30 mouse cellular contexts compared by ENCODE assay signal in genomic region chr3:132706977-132707376, GRCm38 (mm10). TPM values are rescaled to one million over a fixed set of nuclear protein-coding genes. Genes with fewer than 3 reads are reported as not detected.
DNase-seq lines count a peak whose midpoint lies in the region; ATAC-seq and TF ChIP-seq lines count a peak whose summit lies in the region.
"Had no signal": no experiment of that assay in that cellular context is flagged by ENCODE, and none has a peak within 500 bp of the region (broad histone marks: within the 10 kb centered on the region; RNA-seq: fewer than 3 reads in every experiment).

No protein-coding gene starts in this region.

- DNase-seq in liver (peak; percentile 7), MEL (ENCODE audit: low read depth, low spot score) (peak; percentile 28)
- DNase-seq in liver, embryonic 11.5 days (ENCODE audit: low spot score): no peak
- no peak for DNase-seq in liver, postnatal 0 days
- DNase-seq in neural tube, embryonic 10.5 days (ENCODE audit: extremely low spot score, low spot score): no peak
- DNase-seq in B cell, adult 2 months: no peak
- DNase-seq: adrenal gland, adult 2 months; cerebellum, adult 2 months; cerebellum, postnatal 14 days; heart, adult 2 months; heart, postnatal 10 days; kidney, adult 2 months; layer of hippocampus, postnatal 36 days; left cerebral cortex, postnatal 4 days; lung, postnatal 4 days; right cerebral cortex, postnatal 14 days had no signal

- H3K36me3 ChIP-seq in liver, embryonic 11.5 days (ENCODE audit: control insufficient read depth, insufficient read depth, low read length): peaks cover 2% of the 10 kb centered on the region; the same call in 1 of the 2 replicates
- H3K36me3 ChIP-seq in E14TG2a.4 (ENCODE audit: insufficient read depth, low read length) (no peaks in the 10 kb centered on the region), MEL (ENCODE audit: control insufficient read depth in 1 of 2, insufficient read depth in 2 of 2, low read length in 2 of 2) (peaks cover 0 to 4% of the 10 kb centered on the region in 2 experiments; a peak in 2 of 4 replicates)
- H3K36me3 ChIP-seq in liver, postnatal 0 days (replicated peaks; ENCODE audit: insufficient read depth, low read length): no peaks in the 10 kb centered on the region
- H3K36me3 ChIP-seq: forebrain, embryonic 12.5 days had no signal

- H3K79me2 ChIP-seq in MEL (ENCODE audit: control insufficient read depth, insufficient read depth, low read length, poor library complexity): no peaks in the 10 kb centered on the region

- no peak overlapping the region for H3K27ac ChIP-seq in liver, embryonic 11.5 days (ENCODE audit: low read depth, low read length)
- no peak overlapping the region for H3K27ac ChIP-seq in MEL (ENCODE audit: control insufficient read depth, low read depth, low read length)
- no peak overlapping the region for H3K27ac ChIP-seq in liver, postnatal 0 days (ENCODE audit: low read depth)
- H3K27ac ChIP-seq: embryonic facial prominence, embryonic 10.5 days; embryonic facial prominence, embryonic 15.5 days; forebrain, embryonic 12.5 days; heart, adult 2 months; heart, embryonic 13.5 days; hindbrain, embryonic 10.5 days; hindbrain, embryonic 15.5 days; midbrain, embryonic 12.5 days; neural tube, embryonic 13.5 days had no signal

- H3K4me2 ChIP-seq in liver, embryonic 11.5 days: no peak overlapping the region
- no peak overlapping the region for H3K4me2 ChIP-seq in liver, postnatal 0 days (ENCODE audit: low read depth, low read length)
- H3K4me2 ChIP-seq: embryonic facial prominence, embryonic 15.5 days; forebrain, embryonic 12.5 days; heart, embryonic 13.5 days; hindbrain, embryonic 15.5 days; midbrain, embryonic 12.5 days; neural tube, embryonic 13.5 days had no signal

- TF ChIP-seq RAD21 in MEL (IDR thresholded peaks at IDR 0.05; ENCODE audit: low read depth, low read length): peak; percentile 21

- TF ChIP-seq CTCF in E14TG2a.4 (conservative IDR thresholded peaks at IDR 0.05; ENCODE audit: low read length): peak; percentile 58
- peak in 2 of 3 experiments; percentile 32 to 44; a peak in 4 of 6 replicates for TF ChIP-seq CTCF in MEL (IDR thresholded peaks at IDR 0.05 in 2 of 3, conservative IDR thresholded peaks at IDR 0.05 in 1 of 3; ENCODE audit: control insufficient read depth in 1 of 3, insufficient read depth in 1 of 3, low read depth in 2 of 3, low read length in 3 of 3, poor library complexity in 1 of 3, severe bottlenecking in 1 of 3)
- TF ChIP-seq CTCF in liver, postnatal 0 days (IDR thresholded peaks at IDR 0.05; ENCODE audit: low read depth): 0 out of 2 replicates have a peak, but pooled peaks have one; percentile 11

- no peaks in the 10 kb centered on the region for H3K4me1 ChIP-seq in liver, embryonic 11.5 days (replicated peaks; ENCODE audit: control insufficient read depth, insufficient read depth, low read length)
- no peaks in the 10 kb centered on the region for H3K4me1 ChIP-seq in E14TG2a.4 (replicated peaks; ENCODE audit: low read depth, low read length)
- no peaks in the 10 kb centered on the region for H3K4me1 ChIP-seq in MEL (ENCODE audit: control insufficient read depth in 1 of 2, insufficient read depth in 2 of 2, low read length in 2 of 2)
- H3K4me1 ChIP-seq in liver, postnatal 0 days (ENCODE audit: insufficient read depth): no peaks in the 10 kb centered on the region
- H3K4me1 ChIP-seq: embryonic facial prominence, embryonic 10.5 days; embryonic facial prominence, embryonic 15.5 days; forebrain, embryonic 12.5 days; heart, embryonic 13.5 days; hindbrain, embryonic 10.5 days; hindbrain, embryonic 15.5 days; megakaryocyte, embryonic 14.5 days; midbrain, embryonic 12.5 days; neural tube, embryonic 13.5 days had no signal

- H3K27me3 ChIP-seq in liver, embryonic 11.5 days (replicated peaks; ENCODE audit: control insufficient read depth, insufficient read depth, low read length): no peaks in the 10 kb centered on the region
- no peaks in the 10 kb centered on the region for H3K27me3 ChIP-seq in E14TG2a.4 (ENCODE audit: insufficient read depth, low read length)
- H3K27me3 ChIP-seq in MEL (ENCODE audit: control insufficient read depth in 1 of 2, insufficient read depth in 2 of 2, low read length in 2 of 2): no peaks in the 10 kb centered on the region
- H3K27me3 ChIP-seq in liver, postnatal 0 days (ENCODE audit: insufficient read depth, low read length): no peaks in the 10 kb centered on the region
- H3K27me3 ChIP-seq: embryonic facial prominence, embryonic 15.5 days; forebrain, embryonic 12.5 days; heart, embryonic 13.5 days; hindbrain, embryonic 15.5 days; megakaryocyte, embryonic 14.5 days; midbrain, embryonic 12.5 days; neural tube, embryonic 13.5 days had no signal

- WGBS in liver, embryonic 11.5 days: 81% methylated on average over 4 of the region's 4 CpGs
- WGBS in liver, postnatal 0 days (ENCODE audit: insufficient replicate concordance): 85% methylated on average over 4 of the region's 4 CpGs

- no peak overlapping the region for H3K4me3 ChIP-seq in liver, embryonic 11.5 days (ENCODE audit: low read depth, low read length)
- H3K4me3 ChIP-seq in E14TG2a.4 (replicated peaks; ENCODE audit: low read length): no peak overlapping the region
- no peak overlapping the region for H3K4me3 ChIP-seq in MEL (ENCODE audit: control insufficient read depth in 1 of 2, insufficient read depth in 1 of 2, low read depth in 2 of 2, low read length in 2 of 2)
- no peak overlapping the region for H3K4me3 ChIP-seq in liver, postnatal 0 days (ENCODE audit: low read depth, low read length)
- H3K4me3 ChIP-seq: embryonic facial prominence, embryonic 10.5 days; embryonic facial prominence, embryonic 15.5 days; forebrain, embryonic 12.5 days; heart, adult 2 months; heart, embryonic 13.5 days; hindbrain, embryonic 10.5 days; hindbrain, embryonic 15.5 days; megakaryocyte, embryonic 14.5 days; midbrain, embryonic 12.5 days; myocyte; neural tube, embryonic 13.5 days had no signal

- no peak overlapping the region for H3K9ac ChIP-seq in liver, embryonic 11.5 days (ENCODE audit: low read depth, low read length)
- no peak overlapping the region for H3K9ac ChIP-seq in MEL (ENCODE audit: control insufficient read depth, low read depth, low read length, poor library complexity, severe bottlenecking)
- H3K9ac ChIP-seq in liver, postnatal 0 days (replicated peaks): no peak overlapping the region
- H3K9ac ChIP-seq: embryonic facial prominence, embryonic 15.5 days; forebrain, embryonic 12.5 days; heart, embryonic 13.5 days; hindbrain, embryonic 15.5 days; midbrain, embryonic 12.5 days; neural tube, embryonic 13.5 days had no signal

- no peak for TF ChIP-seq EP300 in MEL (IDR thresholded peaks at IDR 0.05; ENCODE audit: low read depth in 1 of 2, low read length in 2 of 2)
- TF ChIP-seq EP300 in liver, postnatal 0 days (IDR thresholded peaks at IDR 0.05; ENCODE audit: low read depth): no peak

- no peaks in the 10 kb centered on the region for H3K9me3 ChIP-seq in liver, embryonic 11.5 days (ENCODE audit: control insufficient read depth, low read length)
- H3K9me3 ChIP-seq in E14TG2a.4 (ENCODE audit: low read length) (no peaks in the 10 kb centered on the region), MEL (replicated peaks; ENCODE audit: insufficient read depth, low read length) (no peaks in the 10 kb centered on the region)
- H3K9me3 ChIP-seq in liver, postnatal 0 days (ENCODE audit: low read length): no peaks in the 10 kb centered on the region
- H3K9me3 ChIP-seq: embryonic facial prominence, embryonic 10.5 days; embryonic facial prominence, embryonic 15.5 days; forebrain, embryonic 12.5 days; heart, embryonic 13.5 days; hindbrain, embryonic 10.5 days; hindbrain, embryonic 15.5 days; megakaryocyte, embryonic 14.5 days; midbrain, embryonic 12.5 days; neural tube, embryonic 13.5 days had no signal

- TF ChIP-seq POLR2A in MEL (IDR thresholded peaks at IDR 0.05; ENCODE audit: control insufficient read depth in 1 of 2, insufficient read depth in 1 of 2, low read depth in 1 of 2, low read length in 2 of 2, poor library complexity in 1 of 2): no peak

- no peak for ATAC-seq in liver, embryonic 11.5 days (replicated peaks; ENCODE audit: low FRiP score)
- no peak for ATAC-seq in liver, postnatal 0 days
- ATAC-seq: activated CD4-positive, CD25-positive, alpha-beta regulatory T cell, adult 4 months; inflammation-experienced regulatory T-cells, adult 6 months; lung, postnatal 0 days had no signal

TF ChIP-seq in MEL, 35 proteins besides CTCF, POLR2A, EP300 and RAD21 (continues in another document):
- TF ChIP-seq NRF1 (IDR thresholded peaks at IDR 0.05; ENCODE audit: insufficient read depth, low read depth, low read length, poor library complexity, severe bottlenecking) (no peak), SIN3A (IDR thresholded peaks at IDR 0.05; ENCODE audit: low read length) (no peak), MYB (IDR thresholded peaks at IDR 0.05; ENCODE audit: low read depth, low read length) (no peak), ZC3H11A (IDR thresholded peaks at IDR 0.05; ENCODE audit: low read depth, low read length) (no peak), NELFE (IDR thresholded peaks at IDR 0.05; ENCODE audit: low read depth, low read length) (no peak), SMC3 (IDR thresholded peaks at IDR 0.05; ENCODE audit: low read depth, low read length) (no peak), BHLHE40 (IDR thresholded peaks at IDR 0.05; ENCODE audit: borderline replicate concordance, low read depth, low read length) (no peak), CHD1 (IDR thresholded peaks at IDR 0.05; ENCODE audit: low read depth, low read length) (no peak), TCF12 (IDR thresholded peaks at IDR 0.05; ENCODE audit: low read depth, low read length) (no peak), JUND (IDR thresholded peaks at IDR 0.05; ENCODE audit: low read depth, low read length) (no peak), TBP (IDR thresholded peaks at IDR 0.05; ENCODE audit: low read depth, low read length) (no peak), TAL1 (IDR thresholded peaks at IDR 0.05; ENCODE audit: low read length) (no peak), CHD2 (IDR thresholded peaks at IDR 0.05; ENCODE audit: low read length) (no peak), MAX (IDR thresholded peaks at IDR 0.05; ENCODE audit: low read length) (no peak), GATA1 (IDR thresholded peaks at IDR 0.05; ENCODE audit: low read depth, low read length) (no peak)

RNA-seq across cellular contexts. Expression of gene Aimp1, which starts 22.8 kb away (rescaled TPM):
- 90.3 and 92.9 TPM in 2 replicates for polyA plus RNA-seq in liver, embryonic 11.5 days (2014; fragmentation: Nextera tagmentation; extraction: Ambion mirVana)
- total RNA-seq in MEL (2012; rRNA removed): 206 and 207 TPM in 2 replicates
- polyA plus RNA-seq in MEL (2012; ENCODE audit: insufficient read depth in 1 of 2, insufficient read length in 2 of 2, low read depth in 1 of 2, low replicate concordance in 2 of 2, missing spikeins in 1 of 2): 100 to 1,000 TPM in 1 of 2 experiments, not detected in 1; 158 TPM
- polyA plus RNA-seq in liver, postnatal 0 days (2015; fragmentation: Nextera tagmentation; extraction: Ambion mirVana): 28.2 and 29.8 TPM in 2 replicates

RNA-seq across cellular contexts. Expression of gene Tbck, which starts 23.0 kb away (rescaled TPM):
- polyA plus RNA-seq in liver, embryonic 11.5 days (2014; fragmentation: Nextera tagmentation; extraction: Ambion mirVana): 12.8 and 13.1 TPM in 2 replicates
- 6.5 and 7.5 TPM in 2 replicates for total RNA-seq in MEL (2012; rRNA removed)
- 1 to 10 TPM in 1 of 2 experiments, not detected in 1; 4.6 TPM for polyA plus RNA-seq in MEL (2012; ENCODE audit: insufficient read depth in 1 of 2, insufficient read length in 2 of 2, low read depth in 1 of 2, low replicate concordance in 2 of 2, missing spikeins in 1 of 2)
- polyA plus RNA-seq in liver, postnatal 0 days (2015; fragmentation: Nextera tagmentation; extraction: Ambion mirVana): 4.4 and 5.0 TPM in 2 replicates

Comparison
In these comparisons a context has a peak if more than half of its experiments do, and no peak if none do; other contexts are left out.
1. DNase-seq: peak in liver (single experiment) and MEL (single experiment); none in liver, embryonic 11.5 days (single experiment), liver, postnatal 0 days (single experiment), neural tube, embryonic 10.5 days (single experiment) and B cell, adult 2 months (0 of 2).
2. Peak in every context shown above with its lines, with median percentiles within 50 percentile points of each other: CTCF ChIP-seq.